Mouse (Mus musculus) left cerebral cortex, adult 2 months (tissue): ENCODE measurements around the gene Gm10134. TPM values are rescaled to one million over a fixed set of nuclear protein-coding genes. Genes with fewer than 3 reads are reported as not detected.
A peak's percentile ranks its signal among the peaks of the same experiment; 100 is the strongest.

ENCODE experiments used
- DNase-seq, 2 experiments: peaks; one replicate each; pipeline ENCODE4 v3.0.0; 2021 to 2022; ENCODE audit warnings: low spot score in 2 of 2, mixed read lengths in 1 of 2; ENCODE audit errors: extremely low spot score in 1 of 2
- H3K27ac ChIP-seq: fragments of 200-600 bp; 2 replicates; pipeline ENCODE4 v1.8.1; 2022
- H3K4me3 ChIP-seq: fragments of 200-600 bp; 2 replicates; pipeline ENCODE4 v1.8.1; 2022
- CTCF ChIP-seq: fragments of 200-600 bp; IDR thresholded peaks from 2 replicates; pipeline ENCODE4 v1.8.1; 2022; ENCODE audit warnings: antibody characterized with exemption, mild to moderate bottlenecking, moderate library complexity
- intact Hi-C: fragments of 180-260 bp; cut with DNase I; formaldehyde crosslinking; loops from one replicate; pipeline ENCODE4 v1.15.1; 2025
- total RNA-seq, 2 experiments: library from RNA; stranded (reverse); gene quantifications; 2 replicates each; pipeline ENCODE4 v1.2.3; 2021

Gm10134 gene
- total RNA-seq, 2 experiments from 2014 or later = 1.9 TPM; not detected in 1

GRCm38 (mm10) chr2:28512798-28513401 is 7.0 kb downstream of the Gm10134 start, which contains the start of gene Ralgds:
Ralgds (plus strand) TSS chr2:28513125.
- Histone ChIP-seq H3K27ac (peak within 1 kb of the TSS; percentile 71), H3K4me3 (peak within 1 kb of the TSS; percentile 62)
- peak; percentile 20; the same call in 1 of the 2 replicates for TF ChIP-seq CTCF
- DNase-seq = peak; percentile 54 to 62
- intact Hi-C loops = no loop called here

GRCm38 (mm10) chr2:28513431-28514370 is 7.8 kb downstream of the Gm10134 start:
- DNase-seq = peak in 1 of 2 experiments; percentile 55
- intact Hi-C loops = loop anchor here (1.0 kb wide), 2 partner anchors 34 to 72 kb away; no protein-coding TSS in a partner anchor
- Histone ChIP-seq H3K4me3 (peak overlapping the region; percentile 62), H3K27ac (peak overlapping the region; percentile 71)
- TF ChIP-seq CTCF = no peak

- intact Hi-C loops = loop anchor here (1.0 kb wide), 2 partner anchors 33 to 71 kb away; no protein-coding TSS in a partner anchor
- peak overlapping the region; percentile 62 for H3K4me3 ChIP-seq
- peak; percentile 87 for TF ChIP-seq CTCF
- DNase-seq = peak; percentile 80 to 89
- H3K27ac ChIP-seq = peak overlapping the region; percentile 71; the same call in 1 of the 2 replicates
Observed at GRCm38 (mm10) chr2:28514489-28514888, 8.6 kb downstream of the Gm10134 start.

GRCm38 (mm10) chr2:28517206-28517909 is 11.5 kb downstream of the Gm10134 start:
- DNase-seq = peak; percentile 67 to 72
- peak overlapping the region; percentile 83 for H3K27ac ChIP-seq
- intact Hi-C loops = loop anchor here (1.0 kb wide), 1 partner anchor 31 kb away; no protein-coding TSS in a partner anchor
- H3K4me3 ChIP-seq = no peak overlapping the region
- peak; percentile 83 for TF ChIP-seq CTCF

- Histone ChIP-seq H3K4me3 (peak overlapping the region; percentile 11; the same call in 1 of the 2 replicates), H3K27ac (peak overlapping the region; percentile 83)
- intact Hi-C loops = no loop called here
- peak; percentile 63 to 78 for DNase-seq
- no peak for TF ChIP-seq CTCF
Observed at GRCm38 (mm10) chr2:28518231-28518630, 12.3 kb downstream of the Gm10134 start.

- TF ChIP-seq CTCF = no peak
- intact Hi-C loops = no loop called here
- no peak overlapping the region for H3K4me3 ChIP-seq
- H3K27ac ChIP-seq = peak overlapping the region; percentile 87
- no peak for DNase-seq
Observed at GRCm38 (mm10) chr2:28520581-28520980, 14.7 kb downstream of the Gm10134 start.

- intact Hi-C loops = no loop called here
- TF ChIP-seq CTCF = no peak
- Histone ChIP-seq H3K27ac (peak overlapping the region; percentile 87), H3K4me3 (no peak overlapping the region)
- DNase-seq = peak; percentile 44 to 73
Observed at GRCm38 (mm10) chr2:28521571-28522151, 15.8 kb downstream of the Gm10134 start.

- intact Hi-C loops = no loop called here
- TF ChIP-seq CTCF = no peak
- Histone ChIP-seq H3K27ac (peak overlapping the region; percentile 87), H3K4me3 (no peak overlapping the region)
- no peak for DNase-seq
Observed at GRCm38 (mm10) chr2:28522166-28522565, 16.3 kb downstream of the Gm10134 start.

- intact Hi-C loops = loop anchor here (1.0 kb wide), 1 partner anchor 10 kb away; no protein-coding TSS in a partner anchor
- DNase-seq = peak; percentile 86
- Histone ChIP-seq H3K27ac (peak overlapping the region; percentile 87), H3K4me3 (no peak overlapping the region)
- TF ChIP-seq CTCF = no peak
Observed at GRCm38 (mm10) chr2:28523643-28524117, 17.8 kb downstream of the Gm10134 start.

GRCm38 (mm10) chr2:28524406-28524805 is 18.5 kb downstream of the Gm10134 start:
- H3K27ac ChIP-seq = peak overlapping the region; percentile 85
- DNase-seq = no peak
- TF ChIP-seq CTCF = no peak
- no peak overlapping the region for H3K4me3 ChIP-seq
- intact Hi-C loops = no loop called here
